Mouse (Mus musculus): ENCODE measurements around the gene Mmgt1. TPM values are rescaled to one million over a fixed set of nuclear protein-coding genes. Genes with fewer than 3 reads are reported as not detected.

The Mmgt1 gene
- 9.1 and 9.8 TPM in 2 replicates for total RNA-seq (2023)

GRCm38 (mm10) chrX:56597887-56598640, at the start of gene Mmgt1:
TSS of gene Mmgt1 (minus strand) at chrX:56598069.

DNA sequence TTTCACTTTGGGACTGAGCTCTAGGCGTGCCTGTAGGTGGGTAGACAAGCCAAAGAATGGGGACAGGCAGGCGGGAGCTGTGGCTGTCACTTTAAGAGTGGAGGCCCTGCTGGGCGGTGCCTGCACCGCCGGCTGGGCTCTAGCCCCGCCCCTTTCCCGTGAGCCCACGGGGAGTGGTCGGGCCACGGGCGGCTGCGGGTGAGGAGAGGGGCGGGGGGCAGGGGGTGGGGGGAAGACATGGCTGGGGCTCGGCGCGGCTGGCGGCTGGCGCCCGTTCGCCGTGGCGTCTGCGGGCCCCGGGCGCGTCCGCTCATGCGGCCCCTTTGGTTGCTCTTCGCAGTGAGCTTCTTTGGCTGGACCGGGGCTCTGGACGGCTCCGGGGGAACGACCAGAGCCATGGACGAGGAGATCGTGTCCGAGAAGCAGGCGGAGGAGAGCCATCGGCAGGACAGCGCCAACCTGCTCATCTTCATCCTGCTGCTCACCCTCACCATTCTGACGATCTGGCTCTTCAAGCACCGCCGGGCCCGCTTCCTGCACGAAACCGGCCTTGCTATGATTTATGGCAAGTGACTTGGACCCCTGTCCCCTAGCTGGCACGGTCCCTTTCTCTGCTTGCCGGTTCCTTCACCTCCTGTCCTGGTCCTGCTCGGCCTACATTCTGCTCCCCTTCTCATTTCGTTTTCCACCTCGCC, 11.9 kb upstream of the Mmgt1 start, which contains the start of gene Slc9a6:
Gene Slc9a6 (plus strand): TSS at position 135 of the 695 bp plus-strand sequence.

DNA sequence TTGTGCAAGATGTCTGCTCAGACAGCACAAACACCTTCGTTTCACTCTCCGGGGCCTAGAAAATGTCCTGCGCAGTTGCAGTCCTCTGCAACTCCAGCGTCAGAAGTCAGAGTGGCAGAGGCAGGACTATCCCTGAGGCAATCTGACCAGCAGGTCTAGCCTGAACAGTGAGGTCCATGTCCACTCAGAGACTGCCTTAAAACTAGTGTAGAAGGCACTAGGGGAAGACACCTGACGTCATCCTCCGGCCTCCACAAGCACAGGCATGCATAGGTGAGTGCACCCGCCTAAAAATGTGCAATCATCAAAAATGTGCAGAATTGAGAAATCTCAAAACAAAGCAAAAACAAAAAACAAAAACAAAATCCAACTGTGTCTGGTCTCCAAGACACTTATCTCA, 48.4 kb downstream of the Mmgt1 start, which contains the start of gene Gm648:
Gene Gm648 (minus strand): TSS at position 101 of the 400 bp plus-strand sequence.

Other genes with a start within 250 kb of the Mmgt1 start
- gene Smim10l2a, start 223.5 kb downstream of the Mmgt1 start, total RNA-seq (2023): 0.19 TPM in 1 of 2 replicates, not detected in the other
- not detected in 2 replicates for gene Gm2174, start 150.1 kb downstream of the Mmgt1 start, total RNA-seq (2023)
- gene Ints6l, start 143.2 kb downstream of the Mmgt1 start, total RNA-seq (2023): 95.0 and 138 TPM in 2 replicates
- gene Gm10477, start 73.3 kb downstream of the Mmgt1 start, total RNA-seq (2023): not detected in 2 replicates
- gene Gm648, start 48.5 kb downstream of the Mmgt1 start, total RNA-seq (2023): not detected in 2 replicates
- gene Slc9a6, start 11.7 kb upstream of the Mmgt1 start, total RNA-seq (2023): 9.3 and 15.2 TPM in 2 replicates
- 0.27 and 1.1 TPM in 2 replicates for gene Fhl1, start 133.7 kb upstream of the Mmgt1 start, total RNA-seq (2023)
- 0.95 and 1.1 TPM in 2 replicates for gene Map7d3, start 224.3 kb upstream of the Mmgt1 start, total RNA-seq (2023)